Mouse (Mus musculus) right cerebral cortex, postnatal 36 days (tissue): ENCODE measurements around the gene Tfeb.

Experiments
- DNase-seq, 2 experiments: peaks; one replicate each; pipeline ENCODE4 v3.0.0; 2022; ENCODE audit warnings: low spot score in 2 of 2, mixed read lengths in 1 of 2

The Tfeb gene

DNA sequence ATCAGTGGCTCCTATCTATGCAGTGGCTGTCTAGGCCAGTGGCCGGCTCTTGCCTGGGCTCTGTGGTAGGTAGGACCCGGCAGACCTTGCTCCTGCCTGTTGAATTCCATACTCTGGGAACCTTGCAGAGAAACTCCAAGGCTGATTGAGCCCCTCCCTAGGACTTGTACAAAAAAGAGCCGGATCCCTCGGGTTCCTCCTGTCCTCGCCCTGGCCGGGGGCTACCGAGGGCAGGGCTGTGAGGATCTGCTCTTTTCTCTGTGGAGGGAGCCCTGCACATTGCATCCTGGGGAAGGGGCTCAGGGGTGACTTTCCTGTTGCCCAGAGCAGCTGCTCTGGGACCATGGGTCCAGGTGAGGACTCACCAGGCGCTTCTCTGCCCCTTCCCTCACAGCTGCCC, 50.8 kb downstream of the Tfeb start:
- no peak for DNase-seq

DNA sequence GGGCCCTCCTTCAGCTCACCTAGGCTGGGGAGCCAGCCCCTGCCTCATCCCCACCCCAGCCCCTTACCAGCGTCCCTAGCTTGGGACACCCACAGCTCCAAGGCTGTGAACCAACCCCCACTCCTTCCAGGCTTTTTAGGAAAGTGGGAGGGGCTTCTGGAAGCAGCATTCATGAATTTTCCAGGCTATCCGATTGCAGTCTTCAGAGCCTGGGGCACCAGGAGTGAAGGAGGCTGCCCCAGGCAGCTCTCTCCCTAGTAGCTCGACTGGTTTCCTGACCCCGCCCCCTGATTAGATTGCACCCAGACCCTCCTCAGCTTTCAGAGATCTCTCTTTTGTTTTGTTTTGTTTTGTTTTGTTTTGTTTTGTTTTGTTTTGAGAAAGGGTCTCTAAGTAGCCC, 51.5 kb downstream of the Tfeb start:
- DNase-seq: no peak

DNA sequence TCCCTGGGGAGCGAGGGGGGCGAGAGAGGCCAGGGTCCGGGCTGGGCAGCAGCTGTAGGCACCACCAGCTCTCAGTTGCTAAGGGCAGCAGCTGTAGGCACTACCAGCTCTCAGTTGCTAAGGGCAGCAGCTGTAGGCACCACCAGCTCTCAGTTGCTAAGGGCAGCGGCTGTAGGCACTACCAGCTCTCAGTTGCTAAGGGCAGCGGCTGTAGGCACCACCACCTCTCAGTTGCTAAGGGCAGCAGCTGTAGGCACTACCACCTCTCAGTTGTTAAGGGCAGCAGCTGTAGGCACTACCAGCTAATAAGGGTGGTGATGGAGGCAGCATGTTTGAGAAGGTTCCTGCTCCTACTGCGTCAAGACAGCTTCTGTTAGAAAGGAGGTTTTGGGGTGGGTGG, 52.2 kb downstream of the Tfeb start:
- DNase-seq: no peak

DNA sequence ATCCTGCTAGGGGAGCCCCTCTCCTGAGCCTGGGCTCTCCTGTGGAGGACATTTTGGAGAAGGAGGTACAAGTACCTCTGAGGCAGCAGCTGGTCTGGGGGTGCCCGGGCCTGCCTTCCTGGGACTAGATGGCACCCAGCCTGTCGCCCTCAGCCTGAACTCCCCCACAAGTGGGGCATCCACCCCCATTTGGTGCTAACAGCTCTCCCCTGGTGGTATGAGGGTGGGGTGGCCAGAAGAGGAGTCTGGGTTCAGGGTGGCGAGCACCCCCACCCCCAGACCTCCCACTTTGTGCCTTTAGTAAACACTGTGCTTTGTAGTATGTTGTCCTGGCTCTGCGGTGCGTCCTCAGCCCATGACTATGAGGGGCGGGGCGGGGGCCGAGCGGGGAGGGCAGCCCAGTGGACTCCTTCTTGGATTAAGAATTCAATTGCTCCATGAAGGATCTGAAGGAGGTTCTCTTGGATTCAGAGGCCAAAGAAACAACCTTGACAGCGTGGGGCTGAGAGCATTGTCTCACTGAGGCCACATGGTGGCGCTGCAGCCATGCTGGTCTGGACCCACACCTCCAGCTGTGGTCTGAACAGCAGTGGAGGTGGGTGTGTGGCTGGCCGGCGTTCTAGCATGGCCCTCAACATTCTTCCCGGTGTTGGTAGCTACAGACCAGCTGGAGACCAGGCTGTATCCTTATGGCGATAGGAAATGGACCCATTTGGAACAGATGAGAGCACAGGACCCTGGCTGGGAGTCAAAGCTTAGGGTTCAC, 55.5 kb downstream of the Tfeb start:
- DNase-seq: peak in 1 of 2 experiments; percentile 26

DNA sequence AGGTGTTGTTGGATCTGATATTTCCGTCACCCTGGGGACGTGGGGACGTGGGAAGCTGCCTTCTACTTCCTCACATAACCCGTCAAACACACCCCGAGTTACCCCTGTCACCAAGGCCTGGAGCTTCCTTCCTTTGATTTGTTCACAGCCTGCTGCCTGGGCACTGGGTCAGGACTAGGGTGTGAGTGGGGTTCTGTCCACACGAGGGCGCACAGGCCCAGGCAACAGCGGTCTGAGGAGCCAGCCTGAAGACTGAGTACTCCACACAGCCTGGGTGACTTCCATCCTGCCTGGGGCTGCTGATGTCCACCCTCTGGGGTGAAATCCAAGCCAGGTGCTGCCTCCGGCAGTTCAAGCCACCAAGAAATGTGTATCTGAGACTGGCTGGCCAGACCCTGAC, 56.5 kb downstream of the Tfeb start:
- DNase-seq: peak; percentile 60 to 75

DNA sequence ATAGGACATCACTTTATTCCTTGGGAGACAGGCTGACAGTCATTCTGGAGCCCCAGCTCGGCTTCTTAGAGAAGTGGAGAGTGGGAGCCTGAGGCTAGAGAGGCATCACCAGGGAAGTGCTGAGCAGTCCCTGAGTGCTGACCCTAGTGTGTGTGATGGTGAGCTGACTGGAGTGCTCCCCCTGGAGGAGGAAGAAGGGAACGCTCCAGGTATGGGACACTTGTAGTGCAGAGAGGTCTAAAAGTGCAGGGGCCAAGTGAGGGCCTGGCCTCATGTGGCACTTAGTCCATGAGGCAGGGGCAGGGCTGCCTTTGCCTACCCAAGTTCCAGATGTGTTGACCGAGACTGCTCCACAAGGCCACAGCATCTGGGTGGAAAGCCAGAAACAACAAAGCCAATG, 58.6 kb downstream of the Tfeb start:
- DNase-seq: no peak

DNA sequence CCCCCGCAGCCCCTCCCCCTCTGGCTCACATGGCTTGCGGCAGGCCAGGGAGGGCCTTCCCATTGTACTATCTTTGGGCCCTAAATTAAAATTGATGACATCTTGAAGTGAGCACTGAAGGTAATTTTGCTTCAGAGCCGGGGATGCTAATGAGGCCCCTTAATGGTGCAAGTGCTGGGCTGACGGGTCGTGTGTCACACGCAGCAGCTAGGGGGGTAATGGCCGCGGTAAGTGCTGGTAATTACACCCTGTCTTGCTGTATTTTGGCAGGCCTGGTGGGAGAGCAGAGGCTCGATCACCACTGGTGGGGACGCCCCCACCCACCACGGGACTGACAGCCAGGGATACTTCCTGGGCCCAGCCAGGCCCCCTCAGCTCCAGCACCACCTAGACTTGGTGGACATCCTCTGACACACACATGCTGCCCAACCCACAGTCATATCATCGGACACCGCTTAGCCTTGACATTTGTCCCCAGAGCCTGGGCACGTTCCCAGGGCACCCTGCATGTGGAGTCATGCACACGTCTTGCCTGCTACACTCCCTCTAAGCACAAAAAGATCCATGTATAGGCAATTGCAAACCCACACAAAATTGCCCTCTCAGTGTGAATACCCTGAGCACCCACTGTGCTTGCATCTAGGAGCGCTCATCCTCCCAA, 59.5 kb downstream of the Tfeb start:
- DNase-seq: no peak

DNA sequence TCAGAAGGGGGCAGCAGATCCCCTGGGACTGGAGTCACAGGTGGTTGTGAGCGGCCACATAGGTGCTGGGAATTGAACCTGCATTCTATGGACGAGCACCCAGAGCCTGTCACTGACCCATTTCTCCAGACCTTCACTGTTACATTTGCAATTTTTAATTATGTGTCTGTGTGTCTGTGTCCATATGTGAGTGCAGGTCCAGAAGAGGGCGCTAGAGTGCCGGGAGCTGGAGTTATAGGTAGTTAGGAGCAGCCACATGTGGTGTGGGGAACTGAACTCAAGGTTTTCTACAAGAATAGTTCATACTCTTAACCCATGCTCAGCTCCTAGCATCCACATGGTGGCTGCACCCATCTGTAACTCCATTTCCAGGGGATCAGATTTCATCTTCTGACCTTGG, 60.1 kb downstream of the Tfeb start:
- no peak for DNase-seq

DNA sequence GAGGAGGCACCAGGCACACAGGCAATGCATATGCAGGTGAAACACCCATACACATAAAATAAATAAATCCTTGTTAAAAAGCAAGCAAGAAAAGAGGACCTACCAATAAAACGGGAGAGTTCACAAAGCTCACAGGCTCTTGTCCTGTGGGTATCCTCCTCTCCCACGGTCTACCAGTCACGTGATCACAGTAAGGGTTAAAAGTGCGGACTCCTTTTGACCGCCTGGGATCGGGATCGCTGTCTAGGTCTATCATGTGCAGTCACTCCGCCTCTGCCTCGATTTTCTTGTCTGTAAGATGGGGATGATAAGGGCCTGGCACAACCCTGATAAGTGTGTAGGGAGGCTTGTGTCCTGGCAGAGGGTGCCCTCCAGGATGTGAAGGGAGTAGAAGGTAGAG, 60.6 kb downstream of the Tfeb start:
- no peak for DNase-seq

DNA sequence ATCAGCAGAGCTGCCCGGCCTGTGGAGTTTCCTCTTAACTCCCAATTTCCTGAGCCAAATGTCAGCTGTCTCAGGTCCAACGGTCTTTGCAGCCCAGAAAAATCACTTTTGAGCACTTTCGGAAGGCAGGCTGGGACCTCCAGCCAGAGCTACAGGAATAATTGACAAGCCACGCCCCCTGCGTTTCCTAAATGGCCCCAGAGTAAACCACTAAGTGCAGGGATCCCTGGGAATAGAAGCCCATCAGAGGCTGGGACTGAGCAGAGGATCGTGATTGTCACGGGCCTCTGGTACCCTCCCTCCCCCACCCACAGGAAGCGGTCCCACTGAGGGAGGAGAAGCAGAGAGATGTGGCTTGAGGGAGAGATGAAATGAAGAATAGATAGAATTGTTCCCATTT, 66.0 kb downstream of the Tfeb start:
- DNase-seq: no peak

DNA sequence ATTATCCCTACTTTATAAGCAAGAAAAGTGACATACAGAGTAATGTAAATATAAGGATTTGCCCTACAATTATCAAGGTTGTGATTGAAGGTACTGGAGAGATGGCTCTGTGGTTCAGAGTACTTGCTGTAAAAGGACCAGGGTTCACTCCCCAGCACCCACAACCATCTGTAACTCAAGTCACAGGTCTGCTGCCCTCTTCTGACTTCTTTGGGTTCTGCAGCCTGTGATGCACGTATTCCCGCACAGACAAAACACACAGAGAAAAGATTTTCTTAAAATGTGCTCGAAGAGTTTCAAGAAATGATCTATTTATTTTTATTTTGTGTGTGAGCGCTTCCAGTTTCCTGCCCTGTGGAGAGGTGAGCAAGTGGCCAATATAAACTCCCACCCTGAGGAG, 66.8 kb downstream of the Tfeb start:
- DNase-seq: no peak

DNA sequence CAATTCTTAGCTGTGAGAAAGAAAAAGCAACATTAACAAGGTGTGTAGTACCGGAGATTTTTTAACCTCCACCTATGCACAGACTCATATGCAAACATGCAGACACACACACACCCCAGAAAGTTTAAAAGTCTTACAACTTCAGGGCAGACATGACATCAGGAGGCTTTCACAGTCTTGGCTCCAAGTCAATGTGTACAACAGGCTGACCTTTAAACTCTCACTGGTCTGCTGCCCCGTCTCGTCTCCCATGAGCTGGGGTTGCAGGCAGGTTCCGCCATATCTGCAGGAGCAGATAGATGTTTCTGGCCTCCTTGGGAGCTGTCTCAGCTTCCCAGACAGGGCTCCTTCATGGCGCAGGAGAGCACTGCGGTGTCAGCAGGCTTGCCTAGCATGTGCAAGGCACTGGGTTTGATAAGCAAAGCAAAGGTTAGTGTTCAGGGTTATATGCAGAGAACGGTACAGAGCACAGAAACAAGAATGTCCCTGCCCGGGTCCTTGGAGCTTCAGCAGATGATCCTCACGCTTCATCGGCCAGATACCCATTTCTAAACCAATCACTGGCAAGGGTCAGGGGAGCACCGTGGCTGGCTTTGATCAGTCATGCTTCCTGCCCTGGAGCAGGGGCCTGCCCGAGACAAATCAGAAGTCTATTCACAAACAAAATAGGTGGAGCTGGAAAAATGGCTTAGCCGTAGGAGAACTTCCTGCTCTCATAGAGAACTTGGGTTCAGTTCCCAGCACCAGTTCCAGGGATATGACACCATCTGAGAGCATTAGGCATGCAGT, 68.4 kb downstream of the Tfeb start:
- DNase-seq: no peak

DNA sequence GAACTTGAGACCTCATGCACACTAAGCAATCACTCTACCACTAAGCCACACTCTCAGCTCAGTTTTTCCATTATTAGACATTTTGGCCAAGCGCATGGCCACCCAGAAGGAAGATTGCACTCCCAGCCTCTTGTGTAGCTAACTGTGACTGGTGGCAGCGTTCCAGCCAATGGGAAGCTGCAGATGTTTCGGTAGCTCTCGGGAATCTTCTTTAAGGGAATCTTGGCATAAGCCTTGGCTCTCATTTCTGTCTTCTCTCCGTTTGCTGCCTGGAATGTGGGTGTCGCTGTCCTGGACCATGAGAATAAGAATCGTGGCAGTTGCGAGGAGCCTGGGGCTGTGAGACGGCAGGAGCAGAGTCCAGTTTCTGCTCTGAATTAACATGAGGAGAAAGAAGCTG, 69.4 kb downstream of the Tfeb start:
- peak; percentile 17 to 19 for DNase-seq

DNA sequence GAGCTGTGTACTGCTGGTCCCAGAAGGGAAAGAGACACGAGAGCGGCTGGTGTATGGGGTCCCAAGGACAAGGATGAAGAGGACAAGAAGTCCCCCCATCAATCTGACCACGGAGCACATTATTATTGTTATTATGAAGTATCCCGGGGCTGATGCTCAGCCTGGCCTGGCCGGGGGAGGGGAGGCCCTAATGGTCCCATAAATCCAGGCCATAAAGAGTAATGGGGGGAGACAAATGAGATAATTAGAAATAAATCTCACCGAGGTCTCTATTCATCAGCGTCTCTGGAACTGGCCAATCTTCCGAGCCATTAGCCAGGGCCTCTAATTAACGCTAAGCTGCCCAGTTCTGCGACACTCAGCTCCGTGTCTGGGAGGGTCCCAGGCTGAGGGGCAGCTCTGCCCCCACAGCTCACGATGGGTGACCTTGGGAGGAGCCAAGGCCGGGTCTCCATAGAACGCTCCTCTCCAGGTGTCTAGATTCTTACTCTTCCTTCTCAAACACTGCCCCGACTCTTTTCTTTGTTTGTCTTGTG, 74.5 kb downstream of the Tfeb start:
- no peak for DNase-seq

DNA sequence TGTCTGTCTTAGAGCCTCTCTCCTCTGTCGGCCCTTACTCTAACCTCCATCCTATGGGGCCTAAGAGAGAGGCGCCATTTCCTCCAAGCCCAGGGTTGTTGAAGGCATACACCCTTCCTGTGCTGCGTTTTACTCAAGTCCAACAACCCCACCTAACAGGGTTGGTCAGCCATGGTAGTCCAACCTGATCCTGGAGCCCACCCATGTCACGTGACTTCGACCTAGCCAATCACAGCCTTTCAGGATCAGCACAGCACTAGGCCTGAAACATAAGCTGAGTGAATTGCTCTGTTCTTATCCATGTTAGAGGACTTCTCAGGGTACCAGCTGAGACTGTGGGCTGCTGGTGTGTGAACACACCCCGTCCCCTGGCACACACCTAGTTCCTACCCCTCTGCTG, 75.4 kb downstream of the Tfeb start:
- DNase-seq: no peak

DNA sequence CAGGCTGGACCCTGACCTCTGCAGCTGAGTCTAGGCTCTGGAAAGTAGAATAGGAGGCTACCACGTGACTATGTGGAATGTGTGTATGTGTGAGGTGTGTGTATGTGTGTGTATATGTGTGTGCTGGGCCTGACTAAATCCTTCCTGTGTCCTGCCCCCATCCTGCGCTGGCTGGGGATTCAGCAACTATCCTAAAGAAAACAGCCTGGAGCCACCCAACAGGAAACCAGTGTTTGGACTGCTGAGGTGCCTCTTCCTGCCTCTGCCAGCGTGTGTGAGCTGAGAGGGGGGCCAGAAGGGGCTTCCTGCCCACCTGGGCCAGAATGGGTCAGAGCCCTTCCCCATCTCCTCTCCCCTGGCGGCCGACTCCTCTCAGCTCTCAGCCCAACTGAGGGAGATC, 76.8 kb downstream of the Tfeb start:
- no peak for DNase-seq

DNA sequence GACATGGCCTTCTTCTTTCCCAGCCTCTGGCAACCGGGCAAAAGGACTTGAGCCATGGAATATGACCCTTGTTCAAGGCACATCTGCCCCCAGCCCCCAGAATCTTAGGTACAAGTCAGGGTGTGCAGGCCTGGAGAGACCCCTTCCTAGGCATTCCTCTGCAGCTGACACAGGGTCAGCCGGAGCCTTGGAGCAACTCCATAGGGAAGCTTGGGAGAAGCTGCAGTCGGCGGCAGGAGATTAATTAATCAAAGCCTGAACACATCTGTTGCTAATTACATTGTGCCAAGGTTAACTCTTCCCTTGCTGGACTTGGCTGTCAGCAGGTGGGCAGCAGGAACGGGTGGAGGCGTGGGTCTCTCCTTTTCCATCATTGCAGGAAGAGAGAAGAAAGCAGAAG, 77.7 kb downstream of the Tfeb start:
- no peak for DNase-seq

DNA sequence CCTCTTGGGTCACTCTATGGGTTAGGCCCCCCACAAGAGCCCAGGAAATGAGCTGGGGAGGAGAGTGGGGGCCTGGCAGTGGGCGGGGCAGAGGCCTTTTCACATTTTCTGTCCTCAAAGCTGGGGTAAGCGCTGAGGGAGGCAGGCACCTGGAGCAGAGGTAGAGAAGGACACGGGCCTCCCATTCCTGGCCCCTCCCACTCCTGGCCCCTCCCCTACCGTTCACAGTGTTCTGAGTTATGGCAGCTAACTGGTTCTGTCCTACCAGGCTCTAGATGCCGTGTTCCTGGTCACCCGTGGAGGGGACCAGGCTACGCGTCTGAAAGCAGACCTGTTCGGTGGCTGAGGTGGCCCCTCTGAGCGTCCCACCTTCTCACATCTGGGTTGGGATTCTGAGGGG, 78.6 kb downstream of the Tfeb start:
- no peak for DNase-seq

DNA sequence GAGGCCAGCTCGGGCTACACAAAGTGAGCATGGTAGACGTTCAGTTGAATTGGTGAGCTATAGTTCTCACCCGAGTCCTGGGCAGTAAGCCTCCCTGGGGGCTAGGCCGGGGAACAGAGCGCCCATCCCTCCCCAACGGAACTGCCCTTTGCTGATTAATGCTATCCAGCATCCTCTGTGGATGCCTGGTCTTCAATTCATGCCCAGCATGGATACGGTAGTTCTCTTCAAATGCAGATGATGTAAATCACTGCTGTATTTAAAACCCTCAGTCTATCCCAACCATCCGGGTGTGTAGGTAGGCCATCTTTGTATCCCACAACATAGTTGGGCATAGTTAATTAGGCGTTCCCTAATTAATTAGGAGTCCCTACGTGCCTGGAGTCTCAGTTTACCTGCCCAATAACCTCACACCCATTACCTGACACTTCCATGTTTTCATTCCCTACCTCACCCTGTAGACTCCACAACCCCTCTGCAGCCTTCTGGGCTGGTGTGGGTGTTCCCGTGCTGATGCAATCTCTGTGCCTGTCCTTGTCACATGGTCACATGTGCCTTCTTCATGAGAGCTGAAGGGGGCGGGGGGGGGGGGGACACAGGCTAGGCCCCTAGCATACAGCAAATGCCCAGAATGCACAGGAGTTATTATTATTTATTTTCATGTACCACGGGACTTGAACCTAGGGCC, 81.4 kb downstream of the Tfeb start:
- DNase-seq: no peak

DNA sequence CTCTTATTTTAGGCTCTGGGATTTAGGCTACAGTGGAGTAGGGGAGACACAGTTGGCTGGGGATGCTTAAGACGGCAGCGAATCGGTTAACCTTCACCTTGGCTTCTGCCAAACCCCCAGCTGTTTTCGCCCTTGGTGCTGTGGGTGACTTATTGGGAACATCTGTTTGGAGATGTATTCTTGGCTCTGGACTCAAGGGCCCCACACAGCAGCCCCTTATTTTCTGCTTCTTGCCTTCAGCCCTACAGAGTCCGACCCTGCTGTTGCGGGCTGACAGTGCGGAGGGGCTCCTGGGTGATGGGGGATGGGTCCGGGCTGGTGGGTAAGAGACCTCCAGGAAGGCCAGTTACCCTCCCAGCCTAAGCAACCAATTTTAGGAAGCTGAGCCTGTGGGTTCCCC, 84.5 kb downstream of the Tfeb start:
- no peak for DNase-seq

DNA sequence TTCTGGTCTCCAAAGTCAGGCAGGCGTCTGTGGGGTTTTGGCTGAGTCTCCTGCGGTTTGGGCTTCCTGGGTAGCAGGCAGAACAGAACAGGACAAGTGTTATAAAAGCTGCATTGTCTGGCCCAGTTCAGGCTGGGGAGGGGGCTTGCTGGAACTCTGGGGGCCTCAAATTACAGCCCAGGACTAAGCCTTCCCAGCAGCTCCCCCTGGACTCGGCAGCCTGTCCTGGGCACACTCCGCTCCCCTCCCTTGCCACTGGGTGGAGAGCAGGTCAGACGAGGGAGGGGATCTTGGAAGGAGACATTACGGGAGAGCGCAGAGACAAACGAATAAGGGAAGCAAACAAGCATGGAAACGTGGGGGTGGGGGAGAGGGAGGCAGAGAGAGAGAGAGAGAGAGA, 94.3 kb downstream of the Tfeb start:
- no peak for DNase-seq

DNA sequence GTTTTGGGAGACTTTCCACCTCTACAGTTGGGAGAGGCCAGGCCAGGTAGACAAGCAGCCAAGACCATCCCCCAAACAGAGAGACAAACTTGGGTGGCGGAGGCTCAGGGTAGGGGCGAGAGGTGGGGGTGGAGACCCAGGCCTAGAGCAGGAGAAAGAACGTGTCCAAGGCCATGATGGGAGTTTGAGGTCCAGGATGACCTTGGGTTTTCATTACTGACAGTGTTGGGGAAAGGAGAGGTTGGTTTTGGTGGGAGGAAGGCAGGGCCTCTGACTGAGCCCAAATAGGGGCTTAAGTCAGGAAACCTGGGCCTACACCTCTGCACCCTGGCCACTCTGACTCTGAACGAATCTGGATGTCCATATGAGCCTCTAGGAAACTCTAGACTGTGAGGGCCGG, 94.9 kb downstream of the Tfeb start:
- no peak for DNase-seq
